In genomic region chr2:128364161-128364560, GRCm38 (mm10) we compare ENCODE assay signal across 10 mouse cellular contexts.
DNase-seq lines count a peak whose midpoint lies in the region; ATAC-seq and TF ChIP-seq lines count a peak whose summit lies in the region.
"Had no signal": no experiment of that assay in that cellular context is flagged by ENCODE, and none has a peak within 500 bp of the region (broad histone marks: within the 10 kb centered on the region; RNA-seq: fewer than 3 reads in every experiment).

No protein-coding gene starts in this region.

- no peaks in the 10 kb centered on the region for H3K36me3 ChIP-seq in thymus, adult 2 months (ENCODE audit: control insufficient read depth, insufficient read depth, low read length)
- H3K36me3 ChIP-seq in heart, embryonic 16.5 days (ENCODE audit: control insufficient read depth, insufficient read depth) = no peaks in the 10 kb centered on the region
- no peaks in the 10 kb centered on the region for H3K36me3 ChIP-seq in limb, embryonic 11.5 days (ENCODE audit: control insufficient read depth, insufficient read depth, low read length)
- H3K36me3 ChIP-seq: G1E; midbrain, embryonic 12.5 days had no signal

- H3K9ac ChIP-seq in heart, embryonic 16.5 days (ENCODE audit: low read length) = peak overlapping the region; percentile 51
- 0 out of 2 replicates have a peak overlapping the region, but pooled peaks have one; percentile 17 for H3K9ac ChIP-seq in limb, embryonic 11.5 days (ENCODE audit: low read length)
- H3K9ac ChIP-seq: midbrain, embryonic 12.5 days had no signal

- no peaks in the 10 kb centered on the region for H3K27me3 ChIP-seq in thymus, adult 2 months (ENCODE audit: control insufficient read depth, insufficient read depth, low read length)
- no peaks in the 10 kb centered on the region for H3K27me3 ChIP-seq in heart, embryonic 16.5 days (ENCODE audit: control insufficient read depth, insufficient read depth, low read length)
- no peaks in the 10 kb centered on the region for H3K27me3 ChIP-seq in limb, embryonic 11.5 days (ENCODE audit: control insufficient read depth, insufficient read depth, low read length)
- H3K27me3 ChIP-seq: midbrain, embryonic 12.5 days had no signal

- no peak for TF ChIP-seq POLR2A in thymus, adult 2 months (IDR thresholded peaks at IDR 0.05; ENCODE audit: control insufficient read depth, extremely low read depth, insufficient read depth, low read length, poor library complexity)

- TF ChIP-seq CTCF in thymus, adult 2 months (IDR thresholded peaks at IDR 0.05; ENCODE audit: borderline replicate concordance, control insufficient read depth, extremely low read depth, insufficient read depth, low read length, poor library complexity) = no peak

- intact Hi-C loops in left cerebral cortex, postnatal 25 days (cut with DNase I) = no loop called here

- H3K4me3 ChIP-seq in thymus, adult 2 months (ENCODE audit: control insufficient read depth, insufficient read depth, low read length) = no peak overlapping the region
- H3K4me3 ChIP-seq in heart, embryonic 16.5 days (ENCODE audit: low read length) = peak overlapping the region; percentile 30
- H3K4me3 ChIP-seq in limb, embryonic 11.5 days (ENCODE audit: low read depth, low read length) = peak overlapping the region; percentile 12; the same call in 1 of the 2 replicates
- H3K4me3 ChIP-seq: midbrain, embryonic 12.5 days had no signal

- peak overlapping the region; percentile 58 for H3K4me2 ChIP-seq in heart, embryonic 16.5 days (ENCODE audit: low read depth, low read length)
- H3K4me2 ChIP-seq in limb, embryonic 11.5 days (ENCODE audit: low read depth, severe bottlenecking) = peak overlapping the region; percentile 36
- H3K4me2 ChIP-seq: midbrain, embryonic 12.5 days had no signal

- H3K4me1 ChIP-seq in thymus, adult 2 months (replicated peaks; ENCODE audit: control insufficient read depth, insufficient read depth, low read length) = peaks cover 10% of the 10 kb centered on the region
- peaks cover 22% of the 10 kb centered on the region for H3K4me1 ChIP-seq in heart, embryonic 16.5 days (ENCODE audit: control insufficient read depth, insufficient read depth, low read length)
- H3K4me1 ChIP-seq in limb, embryonic 11.5 days (ENCODE audit: control insufficient read depth, insufficient read depth, low read length) = peaks cover 12% of the 10 kb centered on the region
- H3K4me1 ChIP-seq: midbrain, embryonic 12.5 days had no signal

- H3K9me3 ChIP-seq in heart, embryonic 16.5 days (replicated peaks; ENCODE audit: control insufficient read depth, low read length) = no peaks in the 10 kb centered on the region
- H3K9me3 ChIP-seq in limb, embryonic 11.5 days (ENCODE audit: control insufficient read depth, low read length) = no peaks in the 10 kb centered on the region
- H3K9me3 ChIP-seq: G1E; midbrain, embryonic 12.5 days had no signal

- peak; percentile 88 for ATAC-seq in heart, embryonic 16.5 days (replicated peaks; ENCODE audit: extremely low read depth, insufficient read depth, low FRiP score)
- ATAC-seq in limb, embryonic 11.5 days (ENCODE audit: insufficient number of reproducible peaks, low FRiP score, low TSS enrichment, low read depth) = no peak
- peak; percentile 76 for ATAC-seq in megakaryocyte-erythroid progenitor cell, adult 5-6 weeks (replicated peaks; ENCODE audit: low FRiP score, low TSS enrichment, poor library complexity, severe bottlenecking)

- H3K27ac ChIP-seq in thymus, adult 2 months (ENCODE audit: control insufficient read depth, insufficient read depth, low read length) = no peak overlapping the region
- peak overlapping the region; percentile 82 for H3K27ac ChIP-seq in heart, embryonic 16.5 days (ENCODE audit: low read length)
- H3K27ac ChIP-seq in limb, embryonic 11.5 days (replicated peaks; ENCODE audit: low read depth, low read length) = no peak overlapping the region
- H3K27ac ChIP-seq: midbrain, embryonic 12.5 days had no signal

- peak; percentile 32 for DNase-seq in thymus, postnatal 4 days
- DNase-seq in thymus, adult 2 months = no peak
- DNase-seq in limb, embryonic 11.5 days (ENCODE audit: low spot score) = peak; percentile 61
- no peak for DNase-seq in left cerebral cortex, postnatal 25 days (ENCODE audit: low spot score in 2 of 2)
- no peak for DNase-seq in T-cell, adult 2 months (ENCODE audit: low spot score)
- DNase-seq in retina, embryonic 14.5 days (ENCODE audit: low spot score) = no peak

- WGBS in thymus, adult 2 months = 14% methylated on average over 14 of the region's 14 CpGs
- WGBS in heart, embryonic 16.5 days = 18% methylated on average over 14 of the region's 14 CpGs
- 27% methylated on average over 14 of the region's 14 CpGs for WGBS in limb, embryonic 11.5 days

Comparison
In these comparisons a context has a peak if more than half of its experiments do, and no peak if none do; other contexts are left out.
1. DNase-seq: peak in thymus, postnatal 4 days (single experiment) and limb, embryonic 11.5 days (single experiment); none in thymus, adult 2 months (single experiment), left cerebral cortex, postnatal 25 days (0 of 2), T-cell, adult 2 months (single experiment) and retina, embryonic 14.5 days (single experiment).